Mouse (Mus musculus) liver, embryonic 11.5 days (tissue): ENCODE data around the gene Grhl1. TPM values are rescaled to one million over a fixed set of nuclear protein-coding genes. Genes with fewer than 3 reads are reported as not detected.

Experiments used
- ATAC-seq: fragments of 200-750 bp; cut with Nextera tagmentation; replicated peaks from 2 replicates; pipeline ENCODE4 v1.8.0; 2017; ENCODE audit warnings: moderate number of reproducible peaks, mild to moderate bottlenecking, moderate TSS enrichment, moderate library complexity; ENCODE audit not compliant: low FRiP score
- DNase-seq: peaks from one replicate; pipeline ENCODE4 v3.0.0-alpha.2; 2017; ENCODE audit warnings: low spot score
- H3K27ac ChIP-seq: fragments of 300-500 bp; sonication (generic); 2 replicates; pipeline ENCODE4 v1.5.1; 2014; ENCODE audit warnings: mild to moderate bottlenecking, low read depth, low read length, control low read depth
- H3K27me3 ChIP-seq: fragments of 300-500 bp; sonication (generic); replicated peaks from 2 replicates; pipeline ENCODE4 v1.6.1; 2014; ENCODE audit warnings: low read length, mixed read lengths; ENCODE audit not compliant: control insufficient read depth, insufficient read depth
- H3K36me3 ChIP-seq: fragments of 300-500 bp; sonication (generic); 2 replicates; pipeline ENCODE4 v1.6.1; 2014; ENCODE audit warnings: mild to moderate bottlenecking, low read length, moderate library complexity, mixed read lengths; ENCODE audit not compliant: control insufficient read depth, insufficient read depth
- H3K4me1 ChIP-seq: fragments of 300-500 bp; sonication (generic); replicated peaks from 2 replicates; pipeline ENCODE4 v1.6.1; 2014; ENCODE audit warnings: low read length, mixed read lengths; ENCODE audit not compliant: control insufficient read depth, insufficient read depth
- H3K4me2 ChIP-seq: fragments of 300-500 bp; sonication (generic); 2 replicates; pipeline ENCODE4 v1.6.1; 2014; ENCODE audit warnings: mild to moderate bottlenecking, control low read depth, moderate library complexity
- H3K4me3 ChIP-seq: fragments of 300-500 bp; sonication (generic); 2 replicates; pipeline ENCODE4 v1.5.1; 2014; ENCODE audit warnings: low read depth, low read length, control low read depth
- H3K9ac ChIP-seq: fragments of 300-500 bp; sonication (generic); 2 replicates; pipeline ENCODE4 v1.6.1; 2014; ENCODE audit warnings: low read depth, low read length, control low read depth
- H3K9me3 ChIP-seq: fragments of 300-500 bp; sonication (generic); 2 replicates; pipeline ENCODE4 v1.6.1; 2016; ENCODE audit warnings: low read length, inconsistent platforms, mixed read lengths; ENCODE audit not compliant: control insufficient read depth
- WGBS: fragments of 180-500 bp; shearing (Covaris S2); extraction: QIAGEN DNeasy Blood & Tissue Kit; methylation state at CpG from one replicate; pipeline ENCODE4 v1.1.7; 2014; 5-methylcytosine and 5-hydroxymethylcytosine counted together
- polyA plus RNA-seq: library from polyadenylated mRNA; unstranded; fragments of >200 nt; fragmentation: Nextera tagmentation; extraction: Ambion mirVana; gene quantifications from 2 replicates; pipeline ENCODE4 v1.2.1, GENCODE M21; 2014

The Grhl1 gene
- polyA plus RNA-seq, 1 experiment from 2014 or later: 0.36 TPM

GRCm38 (mm10) chr12:24597376-24597775 lies 25.3 kb downstream of the Grhl1 start:
- Histone ChIP-seq H3K4me1 (peaks cover 6% of the 10 kb centered on the region; the same call in 1 of the 2 replicates), H3K36me3 (no peaks in the 10 kb centered on the region), H3K27me3 (no peaks in the 10 kb centered on the region), H3K27ac (no peak overlapping the region), H3K9ac (no peak overlapping the region), H3K4me3 (no peak overlapping the region), H3K4me2 (no peak overlapping the region), H3K9me3 (no peaks in the 10 kb centered on the region)
- ATAC-seq (no peak), DNase-seq (no peak)
- 81% methylated on average over 6 of the region's 6 CpGs for WGBS

GRCm38 (mm10) chr12:24599366-24599895 lies 27.3 kb downstream of the Grhl1 start:
- Histone ChIP-seq H3K36me3 (no peaks in the 10 kb centered on the region), H3K9ac (no peak overlapping the region), H3K27me3 (no peaks in the 10 kb centered on the region), H3K4me2 (no peak overlapping the region), H3K4me3 (no peak overlapping the region), H3K4me1 (no peaks in the 10 kb centered on the region), H3K9me3 (no peaks in the 10 kb centered on the region), H3K27ac (no peak overlapping the region)
- no peak for ATAC-seq
- DNase-seq: no peak
- 65% methylated on average over 8 of the region's 8 CpGs for WGBS

- no peaks in the 10 kb centered on the region for H3K36me3 ChIP-seq
- H3K4me1 ChIP-seq: no peaks in the 10 kb centered on the region
- no peak for DNase-seq
- 79% methylated on average over 7 of the region's 7 CpGs for WGBS
- ATAC-seq: no peak
- H3K4me2 ChIP-seq: no peak overlapping the region
- H3K27ac ChIP-seq: no peak overlapping the region
- H3K9ac ChIP-seq: no peak overlapping the region
- H3K4me3 ChIP-seq: no peak overlapping the region
- no peaks in the 10 kb centered on the region for H3K9me3 ChIP-seq
- H3K27me3 ChIP-seq: no peaks in the 10 kb centered on the region
Measured at GRCm38 (mm10) chr12:24600074-24600473, 28.0 kb downstream of the Grhl1 start.

GRCm38 (mm10) chr12:24600806-24601205 lies 28.7 kb downstream of the Grhl1 start:
- peak; percentile 65 for DNase-seq
- Histone ChIP-seq H3K4me1 (no peaks in the 10 kb centered on the region), H3K36me3 (no peaks in the 10 kb centered on the region), H3K9me3 (no peaks in the 10 kb centered on the region), H3K4me2 (no peak overlapping the region), H3K9ac (no peak overlapping the region), H3K27ac (no peak overlapping the region), H3K4me3 (no peak overlapping the region), H3K27me3 (no peaks in the 10 kb centered on the region)
- WGBS: 3% methylated on average over 9 of the region's 9 CpGs
- peak; percentile 82 for ATAC-seq

GRCm38 (mm10) chr12:24603266-24603665 lies 31.2 kb downstream of the Grhl1 start:
- no peak overlapping the region for H3K9ac ChIP-seq
- H3K4me3 ChIP-seq: no peak overlapping the region
- H3K27ac ChIP-seq: no peak overlapping the region
- no peaks in the 10 kb centered on the region for H3K27me3 ChIP-seq
- ATAC-seq (no peak), DNase-seq (peak; percentile 50)
- H3K9me3 ChIP-seq: no peaks in the 10 kb centered on the region
- WGBS: 38% methylated on average over 2 of the region's 2 CpGs
- no peak overlapping the region for H3K4me2 ChIP-seq
- H3K4me1 ChIP-seq: no peaks in the 10 kb centered on the region
- no peaks in the 10 kb centered on the region for H3K36me3 ChIP-seq

- Histone ChIP-seq H3K36me3 (no peaks in the 10 kb centered on the region), H3K4me3 (no peak overlapping the region), H3K9me3 (no peaks in the 10 kb centered on the region), H3K27me3 (no peaks in the 10 kb centered on the region), H3K4me1 (no peaks in the 10 kb centered on the region), H3K4me2 (no peak overlapping the region), H3K9ac (no peak overlapping the region), H3K27ac (no peak overlapping the region)
- WGBS: 81% methylated on average over 10 of the region's 10 CpGs
- ATAC-seq: no peak
- no peak for DNase-seq
Measured at GRCm38 (mm10) chr12:24606166-24606565, 34.1 kb downstream of the Grhl1 start.

- H3K4me2 ChIP-seq: no peak overlapping the region
- 73% methylated on average over 6 of the region's 6 CpGs for WGBS
- no peaks in the 10 kb centered on the region for H3K36me3 ChIP-seq
- no peak for DNase-seq
- no peak for ATAC-seq
- no peaks in the 10 kb centered on the region for H3K9me3 ChIP-seq
- H3K27me3 ChIP-seq: no peaks in the 10 kb centered on the region
- H3K4me1 ChIP-seq: no peaks in the 10 kb centered on the region
- no peak overlapping the region for H3K9ac ChIP-seq
- H3K27ac ChIP-seq: no peak overlapping the region
- H3K4me3 ChIP-seq: no peak overlapping the region
Measured at GRCm38 (mm10) chr12:24612591-24612990, 40.5 kb downstream of the Grhl1 start.

- no peak for ATAC-seq
- Histone ChIP-seq H3K36me3 (no peaks in the 10 kb centered on the region), H3K4me3 (no peak overlapping the region), H3K27ac (no peak overlapping the region), H3K9ac (no peak overlapping the region), H3K27me3 (no peaks in the 10 kb centered on the region; the same call in 1 of the 2 replicates), H3K9me3 (no peaks in the 10 kb centered on the region), H3K4me1 (no peaks in the 10 kb centered on the region), H3K4me2 (no peak overlapping the region)
- 79% methylated on average over 17 of the region's 17 CpGs for WGBS
- no peak for DNase-seq
Measured at GRCm38 (mm10) chr12:24614452-24615075, 42.5 kb downstream of the Grhl1 start.

- Histone ChIP-seq H3K4me2 (no peak overlapping the region), H3K27me3 (no peaks in the 10 kb centered on the region; the same call in 1 of the 2 replicates), H3K4me1 (no peaks in the 10 kb centered on the region), H3K9me3 (no peaks in the 10 kb centered on the region), H3K9ac (no peak overlapping the region), H3K27ac (no peak overlapping the region), H3K36me3 (no peaks in the 10 kb centered on the region), H3K4me3 (no peak overlapping the region)
- no peak for DNase-seq
- 64% methylated on average over 3 of the region's 3 CpGs for WGBS
- no peak for ATAC-seq
Measured at GRCm38 (mm10) chr12:24615140-24615539, 43.1 kb downstream of the Grhl1 start.
